Mouse (Mus musculus): ENCODE data around the gene Hbq1b. TPM values are rescaled to one million over a fixed set of nuclear protein-coding genes. Genes with fewer than 3 reads are reported as not detected.
"Not testable (repeated sequence)": the region's sequence is repeated elsewhere in the genome, so short reads cannot be mapped to it uniquely, and the experiment has no call there.

Gene Hbq1b
- polyA plus RNA-seq, 1 experiment from 2014 or later: 3.3 TPM

DNA sequence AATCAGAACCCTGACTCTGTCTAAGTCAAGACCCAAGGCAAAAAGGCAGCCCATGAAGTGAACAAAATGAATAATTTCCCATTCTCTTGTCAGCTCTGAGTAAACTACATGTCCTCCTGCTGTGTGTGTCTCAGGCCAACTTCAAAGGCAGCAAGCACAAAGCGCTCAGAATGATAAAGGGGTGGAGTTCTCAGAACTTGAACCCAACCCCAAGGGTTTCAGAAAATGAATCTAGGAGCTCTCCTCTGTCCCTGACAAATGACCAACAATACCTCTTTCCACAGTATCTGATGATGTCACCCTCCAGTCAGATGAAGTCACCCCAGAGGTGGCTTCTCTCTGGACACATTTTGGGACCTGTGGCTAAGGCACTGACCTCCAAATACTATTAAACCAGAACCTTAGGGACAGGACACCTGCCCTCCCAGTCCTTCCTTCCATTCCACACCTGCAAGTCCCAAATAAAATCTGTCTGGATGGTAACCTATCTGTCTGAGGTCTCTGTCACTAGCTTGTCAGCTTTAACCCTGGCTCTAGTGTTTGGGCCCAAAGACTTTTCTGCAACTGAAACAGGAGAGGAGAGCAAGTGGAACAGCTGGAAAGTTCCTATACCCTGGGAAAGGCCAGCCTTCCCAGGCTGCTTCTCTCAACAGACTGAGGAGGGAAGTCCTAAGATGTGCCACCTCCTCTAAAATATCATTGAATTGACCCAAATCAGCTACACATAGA lies 5.2 kb upstream of the Hbq1b start:
- no peaks in the 10 kb centered on the region for H3K27me3 ChIP-seq (replicated peaks; ENCODE audit: control insufficient read depth, insufficient read depth, low read length)
- H3K36me3 ChIP-seq (ENCODE audit: control insufficient read depth, insufficient read depth): no peaks in the 10 kb centered on the region
- ATAC-seq: no peak
- no peak overlapping the region for H3K27ac ChIP-seq (ENCODE audit: low read length)
- H3K9me3 ChIP-seq (ENCODE audit: control insufficient read depth, low read length): no peaks in the 10 kb centered on the region
- 89% methylated on average over 1 of the region's 1 CpGs for WGBS
- H3K4me3 ChIP-seq (replicated peaks; ENCODE audit: low read length): no peak overlapping the region
- H3K9ac ChIP-seq (replicated peaks; ENCODE audit: low read depth, low read length): no peak overlapping the region
- no peak overlapping the region for H3K4me2 ChIP-seq (ENCODE audit: low read length)
- peaks cover 4% of the 10 kb centered on the region; the same call in 1 of the 2 replicates for H3K4me1 ChIP-seq (replicated peaks; ENCODE audit: control insufficient read depth, insufficient read depth, low read length)

DNA sequence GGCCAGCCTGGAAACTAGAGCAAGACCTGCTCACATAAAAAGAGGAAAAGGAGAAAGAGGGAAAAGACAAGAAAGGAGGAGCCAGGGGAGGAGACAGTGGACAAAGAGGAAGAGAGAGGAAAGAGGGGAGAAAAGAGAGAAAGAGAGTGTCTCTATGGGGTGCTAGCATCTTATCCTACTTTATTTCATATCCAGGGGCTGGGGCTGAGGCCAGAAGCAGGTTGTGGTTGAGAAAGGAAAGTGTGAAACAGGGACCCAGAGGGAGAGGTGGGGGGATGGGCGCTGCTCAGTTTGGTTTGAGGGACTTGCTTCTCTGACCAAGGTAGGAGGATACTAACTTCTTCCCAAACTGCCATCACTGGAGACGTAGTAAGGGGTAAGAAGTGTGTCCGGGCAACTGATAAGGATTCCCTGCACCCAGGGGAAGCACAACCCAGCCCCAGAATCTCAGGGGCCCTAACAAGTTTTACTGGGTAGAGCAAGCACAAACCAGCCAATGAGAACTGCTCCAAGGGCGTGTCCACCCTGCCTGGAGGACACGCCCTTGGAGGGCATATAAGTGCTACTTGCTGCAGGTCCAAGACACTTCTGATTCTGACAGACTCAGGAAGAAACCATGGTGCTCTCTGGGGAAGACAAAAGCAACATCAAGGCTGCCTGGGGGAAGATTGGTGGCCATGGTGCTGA lies 3.5 kb upstream of the Hbq1b start, which contains the start of gene Hba-a1:
Gene Hba-a1, plus strand, starts transcription at position 421 of the 687 bp plus-strand sequence.
- not testable (repeated sequence) for H3K4me1 ChIP-seq (replicated peaks; ENCODE audit: control insufficient read depth, insufficient read depth, low read length); H3K4me3 ChIP-seq (replicated peaks; ENCODE audit: low read length); H3K9me3 ChIP-seq (ENCODE audit: control insufficient read depth, low read length); H3K27me3 ChIP-seq (replicated peaks; ENCODE audit: control insufficient read depth, insufficient read depth, low read length); H3K36me3 ChIP-seq (ENCODE audit: control insufficient read depth, insufficient read depth); H3K9ac ChIP-seq (replicated peaks; ENCODE audit: low read depth, low read length); ATAC-seq; H3K4me2 ChIP-seq (ENCODE audit: low read length); H3K27ac ChIP-seq (ENCODE audit: low read length)
- WGBS: no CpG with 5 or more reads among the region's 5 CpGs

DNA sequence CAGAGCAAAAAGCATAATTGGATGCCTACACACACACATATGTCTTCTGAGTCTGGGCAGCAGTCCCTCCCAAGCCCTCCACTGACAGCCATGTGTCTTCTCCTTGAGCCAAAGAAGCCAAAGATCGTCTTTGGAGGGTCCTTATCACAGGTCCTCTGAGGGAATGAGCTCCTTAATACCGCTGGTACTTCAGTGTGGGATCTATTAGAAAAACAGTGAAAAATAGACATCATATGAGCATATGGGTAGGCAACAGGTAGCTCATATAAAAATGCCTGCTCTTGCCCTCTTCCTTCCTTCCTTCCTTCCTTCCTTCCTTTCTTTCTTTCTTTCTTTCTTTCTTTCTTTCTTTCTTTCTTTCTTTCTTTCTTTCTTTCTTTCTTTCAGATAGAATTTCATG lies 2.2 kb upstream of the Hbq1b start:
- H3K27ac ChIP-seq (ENCODE audit: low read length); H3K9me3 ChIP-seq (ENCODE audit: control insufficient read depth, low read length); H3K27me3 ChIP-seq (replicated peaks; ENCODE audit: control insufficient read depth, insufficient read depth, low read length); ATAC-seq; H3K4me3 ChIP-seq (replicated peaks; ENCODE audit: low read length); H3K9ac ChIP-seq (replicated peaks; ENCODE audit: low read depth, low read length); H3K4me1 ChIP-seq (replicated peaks; ENCODE audit: control insufficient read depth, insufficient read depth, low read length); H3K4me2 ChIP-seq (ENCODE audit: low read length); H3K36me3 ChIP-seq (ENCODE audit: control insufficient read depth, insufficient read depth): not testable (repeated sequence)
- 56% methylated on average over 2 of the region's 2 CpGs for WGBS

DNA sequence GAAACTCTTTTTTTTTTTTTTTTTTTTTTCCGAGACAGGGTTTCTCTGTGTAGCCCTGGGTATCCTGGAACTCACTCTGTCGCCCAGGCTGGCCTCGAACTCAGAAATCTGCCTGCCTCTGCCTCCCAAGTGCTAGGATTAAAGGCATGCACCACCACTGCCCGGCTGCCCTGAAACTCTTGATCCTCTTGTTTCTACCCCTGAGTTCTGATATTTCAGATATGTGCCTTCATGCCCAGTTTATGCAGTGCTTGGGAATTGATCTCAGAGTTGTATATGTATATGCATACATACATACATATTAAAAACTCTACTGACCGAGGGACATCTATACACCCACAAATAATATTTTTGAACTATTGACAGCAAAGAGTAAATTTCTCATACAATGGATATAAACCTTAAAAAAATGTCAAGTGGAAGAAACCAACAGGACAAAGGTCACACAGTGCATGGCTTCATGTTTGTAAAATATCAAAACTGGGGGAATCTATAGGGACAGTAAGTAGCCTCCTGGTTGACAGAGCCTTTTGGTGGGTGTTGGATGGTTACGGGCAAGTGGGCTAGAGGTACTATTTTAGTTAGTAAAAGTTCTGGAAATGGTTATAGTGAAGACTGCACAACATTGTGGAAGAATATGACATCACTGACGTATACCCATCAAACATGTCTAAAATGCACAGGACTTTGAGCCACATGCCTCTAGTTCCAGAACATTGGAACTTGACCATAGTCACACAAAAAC lies 1.6 kb upstream of the Hbq1b start:
- ATAC-seq: no peak
- H3K27ac ChIP-seq (ENCODE audit: low read length): no peak overlapping the region
- H3K9ac ChIP-seq (replicated peaks; ENCODE audit: low read depth, low read length): no peak overlapping the region
- no peak overlapping the region for H3K4me3 ChIP-seq (replicated peaks; ENCODE audit: low read length)
- H3K36me3 ChIP-seq (ENCODE audit: control insufficient read depth, insufficient read depth): no peaks in the 10 kb centered on the region
- no peak overlapping the region for H3K4me2 ChIP-seq (ENCODE audit: low read length)
- WGBS: 82% methylated on average over 7 of the region's 7 CpGs
- H3K27me3 ChIP-seq (replicated peaks; ENCODE audit: control insufficient read depth, insufficient read depth, low read length): 0 out of 2 replicates have a peak, but pooled peaks cover 2% of the 10 kb centered on the region
- H3K4me1 ChIP-seq (replicated peaks; ENCODE audit: control insufficient read depth, insufficient read depth, low read length): 0 out of 2 replicates have a peak, but pooled peaks cover 2% of the 10 kb centered on the region
- no peaks in the 10 kb centered on the region for H3K9me3 ChIP-seq (ENCODE audit: control insufficient read depth, low read length)

DNA sequence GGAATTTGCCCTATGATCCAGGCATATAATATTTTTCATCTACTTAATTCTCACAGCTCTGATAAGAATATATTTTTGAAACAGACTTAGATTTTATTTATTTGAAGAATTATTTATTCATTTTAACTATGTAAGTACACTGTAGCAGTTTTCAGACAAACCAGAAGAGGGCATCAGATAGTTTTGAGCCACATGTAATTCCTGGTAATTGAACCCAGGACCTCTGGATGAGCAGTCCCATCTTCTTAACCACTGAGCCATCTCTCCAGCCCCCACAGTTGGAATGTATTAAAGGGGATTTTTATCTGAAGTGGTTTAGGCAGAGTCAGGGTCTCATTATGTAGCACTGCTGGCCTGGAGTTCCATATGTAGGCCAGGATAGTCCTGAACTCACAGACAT lies 878 bp upstream of the Hbq1b start:
- not testable (repeated sequence) for H3K4me3 ChIP-seq (replicated peaks; ENCODE audit: low read length); H3K9ac ChIP-seq (replicated peaks; ENCODE audit: low read depth, low read length); H3K36me3 ChIP-seq (ENCODE audit: control insufficient read depth, insufficient read depth); H3K27ac ChIP-seq (ENCODE audit: low read length); H3K4me1 ChIP-seq (replicated peaks; ENCODE audit: control insufficient read depth, insufficient read depth, low read length); H3K4me2 ChIP-seq (ENCODE audit: low read length); ATAC-seq; H3K9me3 ChIP-seq (ENCODE audit: control insufficient read depth, low read length); H3K27me3 ChIP-seq (replicated peaks; ENCODE audit: control insufficient read depth, insufficient read depth, low read length)

DNA sequence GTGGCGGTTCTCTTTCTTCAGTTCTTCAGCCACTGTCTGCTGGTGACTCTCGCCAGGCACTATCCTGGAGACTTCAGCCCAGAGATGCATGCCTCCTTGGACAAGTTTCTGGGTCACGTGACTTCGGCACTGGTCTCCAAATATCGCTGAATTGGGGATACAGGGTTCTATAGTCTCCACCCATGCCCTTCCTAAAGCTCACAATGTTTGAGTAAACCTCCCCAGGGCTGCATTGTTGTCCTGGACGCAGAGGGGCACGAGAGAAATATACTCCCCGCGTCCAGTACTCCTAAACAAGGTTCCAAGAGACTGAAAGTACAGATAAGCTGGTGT lies 694 bp downstream of the Hbq1b start:
- WGBS: 72% methylated on average over 9 of the region's 9 CpGs
- Histone ChIP-seq H3K27ac (ENCODE audit: low read length) (no peak overlapping the region), H3K4me2 (ENCODE audit: low read length) (no peak overlapping the region), H3K4me1 (replicated peaks; ENCODE audit: control insufficient read depth, insufficient read depth, low read length) (0 out of 2 replicates have a peak, but pooled peaks cover 2% of the 10 kb centered on the region), H3K9ac (replicated peaks; ENCODE audit: low read depth, low read length) (no peak overlapping the region), H3K27me3 (replicated peaks; ENCODE audit: control insufficient read depth, insufficient read depth, low read length) (0 out of 2 replicates have a peak, but pooled peaks cover 2% of the 10 kb centered on the region), H3K36me3 (ENCODE audit: control insufficient read depth, insufficient read depth) (no peaks in the 10 kb centered on the region), H3K4me3 (replicated peaks; ENCODE audit: low read length) (no peak overlapping the region; the same call in 1 of the 2 replicates), H3K9me3 (ENCODE audit: control insufficient read depth, low read length) (no peaks in the 10 kb centered on the region)
- no peak for ATAC-seq

DNA sequence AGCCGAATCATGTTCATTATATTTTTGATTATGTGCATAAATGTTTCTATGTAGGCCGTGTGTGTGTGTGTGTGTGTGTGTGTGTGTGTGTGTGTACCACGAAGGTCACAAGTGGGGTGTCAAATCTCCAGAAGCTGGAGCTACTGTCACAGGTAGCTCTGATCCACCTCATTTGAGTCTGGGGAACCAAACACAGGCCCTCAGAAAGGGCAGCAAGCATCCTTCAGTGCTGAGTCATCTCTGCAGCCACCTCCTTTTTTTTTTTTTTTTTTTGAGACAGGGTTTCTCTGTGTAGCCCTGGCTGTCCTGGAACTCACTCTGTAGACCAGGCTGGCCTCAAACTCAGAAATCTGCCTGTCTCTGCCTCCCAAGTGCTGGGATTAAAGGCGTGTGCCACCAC lies 6.1 kb downstream of the Hbq1b start:
- H3K4me3 ChIP-seq (replicated peaks; ENCODE audit: low read length); H3K4me1 ChIP-seq (replicated peaks; ENCODE audit: control insufficient read depth, insufficient read depth, low read length); H3K9ac ChIP-seq (replicated peaks; ENCODE audit: low read depth, low read length); ATAC-seq; H3K36me3 ChIP-seq (ENCODE audit: control insufficient read depth, insufficient read depth); H3K9me3 ChIP-seq (ENCODE audit: control insufficient read depth, low read length); H3K4me2 ChIP-seq (ENCODE audit: low read length); H3K27me3 ChIP-seq (replicated peaks; ENCODE audit: control insufficient read depth, insufficient read depth, low read length); H3K27ac ChIP-seq (ENCODE audit: low read length): not testable (repeated sequence)
- 85% methylated on average over 4 of the region's 4 CpGs for WGBS

DNA sequence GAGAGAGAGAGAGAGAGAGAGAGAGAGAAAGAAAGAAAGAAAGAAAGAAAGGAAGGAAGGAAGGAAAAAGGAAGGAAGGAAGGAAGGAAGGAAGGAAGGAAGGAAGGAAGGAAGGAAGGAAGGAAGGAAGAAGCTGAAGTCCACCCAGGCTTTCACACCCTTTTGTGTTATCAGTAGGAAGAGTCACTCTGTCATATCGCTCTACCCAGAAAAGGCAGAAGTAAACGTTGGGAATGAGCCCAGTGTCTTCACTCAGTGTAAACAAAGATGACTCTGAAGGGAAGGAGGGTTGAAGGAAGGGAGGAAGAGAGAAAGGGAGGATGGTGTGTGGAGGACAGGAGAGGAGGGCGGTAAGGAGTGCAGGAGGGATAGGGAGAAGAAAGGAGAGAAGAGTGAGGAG lies 6.7 kb downstream of the Hbq1b start:
- H3K4me3 ChIP-seq (replicated peaks; ENCODE audit: low read length); H3K27me3 ChIP-seq (replicated peaks; ENCODE audit: control insufficient read depth, insufficient read depth, low read length); H3K9ac ChIP-seq (replicated peaks; ENCODE audit: low read depth, low read length); ATAC-seq; H3K4me2 ChIP-seq (ENCODE audit: low read length); H3K36me3 ChIP-seq (ENCODE audit: control insufficient read depth, insufficient read depth); H3K27ac ChIP-seq (ENCODE audit: low read length); H3K9me3 ChIP-seq (ENCODE audit: control insufficient read depth, low read length); H3K4me1 ChIP-seq (replicated peaks; ENCODE audit: control insufficient read depth, insufficient read depth, low read length): not testable (repeated sequence)
- 66% methylated on average over 3 of the region's 3 CpGs for WGBS

DNA sequence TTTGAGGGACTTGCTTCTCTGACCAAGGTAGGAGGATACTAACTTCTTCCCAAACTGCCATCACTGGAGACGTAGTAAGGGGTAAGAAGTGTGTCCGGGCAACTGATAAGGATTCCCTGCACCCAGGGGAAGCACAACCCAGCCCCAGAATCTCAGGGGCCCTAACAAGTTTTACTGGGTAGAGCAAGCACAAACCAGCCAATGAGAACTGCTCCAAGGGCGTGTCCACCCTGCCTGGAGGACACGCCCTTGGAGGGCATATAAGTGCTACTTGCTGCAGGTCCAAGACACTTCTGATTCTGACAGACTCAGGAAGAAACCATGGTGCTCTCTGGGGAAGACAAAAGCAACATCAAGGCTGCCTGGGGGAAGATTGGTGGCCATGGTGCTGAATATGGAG lies 9.4 kb downstream of the Hbq1b start, which contains the start of gene Hba-a2:
Gene Hba-a2, plus strand, starts transcription at position 287 of the 400 bp plus-strand sequence.
- not testable (repeated sequence) for H3K9me3 ChIP-seq (ENCODE audit: control insufficient read depth, low read length); H3K4me1 ChIP-seq (replicated peaks; ENCODE audit: control insufficient read depth, insufficient read depth, low read length); ATAC-seq; H3K4me3 ChIP-seq (replicated peaks; ENCODE audit: low read length); H3K27ac ChIP-seq (ENCODE audit: low read length); H3K27me3 ChIP-seq (replicated peaks; ENCODE audit: control insufficient read depth, insufficient read depth, low read length); H3K4me2 ChIP-seq (ENCODE audit: low read length); H3K36me3 ChIP-seq (ENCODE audit: control insufficient read depth, insufficient read depth); H3K9ac ChIP-seq (replicated peaks; ENCODE audit: low read depth, low read length)
- no CpG with 5 or more reads among the region's 4 CpGs for WGBS

All from forebrain, embryonic 16.5 days (tissue).